Comparison of ENCODE assay signal across 11 mouse cellular contexts in genomic region chr12:84841158-84842140, GRCm38 (mm10). TPM values are rescaled to one million over a fixed set of nuclear protein-coding genes. Genes with fewer than 3 reads are reported as not detected.
DNase-seq lines count a peak whose midpoint lies in the region; ATAC-seq and TF ChIP-seq lines count a peak whose summit lies in the region.
"Had no signal": no experiment of that assay in that cellular context is flagged by ENCODE, and none has a peak within 500 bp of the region (broad histone marks: within the 10 kb centered on the region; RNA-seq: fewer than 3 reads in every experiment).

No protein-coding gene starts in this region.

- no peak overlapping the region for H3K27ac ChIP-seq in forebrain, embryonic 10.5 days
- H3K27ac ChIP-seq in forebrain, embryonic 14.5 days (ENCODE audit: low read depth, low read length): no peak overlapping the region
- H3K27ac ChIP-seq in embryonic facial prominence, embryonic 13.5 days: peak overlapping the region; percentile 78
- no peak overlapping the region for H3K27ac ChIP-seq in neural tube, embryonic 15.5 days (replicated peaks)
- no peak overlapping the region for H3K27ac ChIP-seq in thymus, adult 2 months (ENCODE audit: control insufficient read depth, insufficient read depth, low read length)
- H3K27ac ChIP-seq: liver, embryonic 14.5 days had no signal

- no peak for ATAC-seq in forebrain, embryonic 14.5 days
- ATAC-seq in embryonic facial prominence, embryonic 13.5 days (ENCODE audit: insufficient number of reproducible peaks, insufficient read depth, low FRiP score, low TSS enrichment, low read depth): peak; percentile 72; the same call in 1 of the 2 replicates
- no peak for ATAC-seq in neural tube, embryonic 15.5 days (ENCODE audit: low FRiP score)

- no peak for TF ChIP-seq CTCF in thymus, adult 2 months (IDR thresholded peaks at IDR 0.05; ENCODE audit: borderline replicate concordance, control insufficient read depth, extremely low read depth, insufficient read depth, low read length, poor library complexity)

- no peak overlapping the region for H3K9ac ChIP-seq in forebrain, embryonic 14.5 days (ENCODE audit: low read length)
- H3K9ac ChIP-seq in embryonic facial prominence, embryonic 13.5 days: no peak overlapping the region
- H3K9ac ChIP-seq in neural tube, embryonic 15.5 days (replicated peaks): no peak overlapping the region
- H3K9ac ChIP-seq: liver, embryonic 14.5 days had no signal

- TF ChIP-seq POLR2A in thymus, adult 2 months (IDR thresholded peaks at IDR 0.05; ENCODE audit: control insufficient read depth, extremely low read depth, insufficient read depth, low read length, poor library complexity): no peak

- 79% methylated on average over 15 of the region's 15 CpGs for WGBS in forebrain, embryonic 10.5 days
- WGBS in forebrain, embryonic 14.5 days: 87% methylated on average over 15 of the region's 15 CpGs
- 41% methylated on average over 15 of the region's 15 CpGs for whole genome bisulfite sequencing in embryonic facial prominence, embryonic 13.5 days
- 86% methylated on average over 15 of the region's 15 CpGs for WGBS in neural tube, embryonic 15.5 days
- WGBS in thymus, adult 2 months: 94% methylated on average over 15 of the region's 15 CpGs

- H3K36me3 ChIP-seq in forebrain, embryonic 10.5 days (replicated peaks): no peaks in the 10 kb centered on the region
- H3K36me3 ChIP-seq in forebrain, embryonic 14.5 days (ENCODE audit: control insufficient read depth, insufficient read depth, low read length): no peaks in the 10 kb centered on the region
- no peaks in the 10 kb centered on the region for H3K36me3 ChIP-seq in embryonic facial prominence, embryonic 13.5 days
- no peaks in the 10 kb centered on the region for H3K36me3 ChIP-seq in neural tube, embryonic 15.5 days
- H3K36me3 ChIP-seq in thymus, adult 2 months (ENCODE audit: control insufficient read depth, insufficient read depth, low read length): no peaks in the 10 kb centered on the region

- peak; percentile 32 for DNase-seq in forebrain, embryonic 10.5 days (ENCODE audit: extremely low spot score, low spot score)
- DNase-seq in forebrain, embryonic 14.5 days (ENCODE audit: low spot score): no peak
- peak; percentile 20 to 27 for DNase-seq in right cerebral cortex, adult 2 months (ENCODE audit: low spot score in 2 of 2)
- no peak for DNase-seq in right cerebral cortex, postnatal 4 days
- no peak for DNase-seq in yolk sac, embryonic 10.5 days (ENCODE audit: low spot score)
- no peak for DNase-seq in thymus, adult 2 months
- DNase-seq: heart, postnatal 4 days; kidney, adult 9 months had no signal

- no peak overlapping the region for H3K4me3 ChIP-seq in forebrain, embryonic 10.5 days
- H3K4me3 ChIP-seq in forebrain, embryonic 14.5 days (ENCODE audit: low read depth, low read length): no peak overlapping the region
- no peak overlapping the region for H3K4me3 ChIP-seq in embryonic facial prominence, embryonic 13.5 days
- no peak overlapping the region for H3K4me3 ChIP-seq in neural tube, embryonic 15.5 days (replicated peaks)
- H3K4me3 ChIP-seq in thymus, adult 2 months (ENCODE audit: control insufficient read depth, insufficient read depth, low read length): no peak overlapping the region

- H3K27me3 ChIP-seq in forebrain, embryonic 10.5 days (ENCODE audit: poor library complexity, severe bottlenecking): no peaks in the 10 kb centered on the region
- H3K27me3 ChIP-seq in forebrain, embryonic 14.5 days (replicated peaks; ENCODE audit: control insufficient read depth, insufficient read depth, low read length): no peaks in the 10 kb centered on the region
- H3K27me3 ChIP-seq in embryonic facial prominence, embryonic 13.5 days: no peaks in the 10 kb centered on the region
- no peaks in the 10 kb centered on the region for H3K27me3 ChIP-seq in neural tube, embryonic 15.5 days (replicated peaks)
- H3K27me3 ChIP-seq in thymus, adult 2 months (ENCODE audit: control insufficient read depth, insufficient read depth, low read length): no peaks in the 10 kb centered on the region

- H3K4me1 ChIP-seq in forebrain, embryonic 10.5 days: peaks cover 21% of the 10 kb centered on the region
- H3K4me1 ChIP-seq in forebrain, embryonic 14.5 days (ENCODE audit: control insufficient read depth, insufficient read depth, low read length): no peaks in the 10 kb centered on the region
- H3K4me1 ChIP-seq in embryonic facial prominence, embryonic 13.5 days: peaks cover 55% of the 10 kb centered on the region
- no peaks in the 10 kb centered on the region for H3K4me1 ChIP-seq in neural tube, embryonic 15.5 days
- peaks cover 13% of the 10 kb centered on the region for H3K4me1 ChIP-seq in thymus, adult 2 months (replicated peaks; ENCODE audit: control insufficient read depth, insufficient read depth, low read length)

- no peaks in the 10 kb centered on the region for H3K9me3 ChIP-seq in forebrain, embryonic 10.5 days
- no peaks in the 10 kb centered on the region for H3K9me3 ChIP-seq in forebrain, embryonic 14.5 days (replicated peaks; ENCODE audit: control insufficient read depth, low read length)
- no peaks in the 10 kb centered on the region for H3K9me3 ChIP-seq in embryonic facial prominence, embryonic 13.5 days
- no peaks in the 10 kb centered on the region for H3K9me3 ChIP-seq in neural tube, embryonic 15.5 days (replicated peaks)

- no peak overlapping the region for H3K4me2 ChIP-seq in forebrain, embryonic 14.5 days (ENCODE audit: low read length)
- H3K4me2 ChIP-seq in embryonic facial prominence, embryonic 13.5 days: no peak overlapping the region
- H3K4me2 ChIP-seq in neural tube, embryonic 15.5 days: no peak overlapping the region

RNA-seq across cellular contexts. Expression of gene Ltbp2, which starts 34.9 kb away (rescaled TPM):
- 0.10 TPM in 1 of 2 replicates, not detected in the other for polyA plus RNA-seq in forebrain, embryonic 10.5 days (2016; fragmentation: Nextera tagmentation; extraction: Ambion mirVana)
- polyA plus RNA-seq in forebrain, embryonic 14.5 days (2014; fragmentation: Nextera tagmentation; extraction: Ambion mirVana): 0.04 TPM in 1 of 2 replicates, not detected in the other
- 1.7 and 4.4 TPM in 2 replicates for polyA plus RNA-seq in embryonic facial prominence, embryonic 13.5 days (2015; fragmentation: Nextera tagmentation; extraction: Ambion mirVana)
- 0.22 and 0.47 TPM in 2 replicates for polyA plus RNA-seq in neural tube, embryonic 15.5 days (2015; fragmentation: Nextera tagmentation; extraction: Ambion mirVana)
- polyA plus RNA-seq in thymus, adult 2 months (2012; rRNA removed): 14.3 and 15.1 TPM in 2 replicates

Comparison
In these comparisons a context has a peak if more than half of its experiments do, and no peak if none do; other contexts are left out.
1. DNase-seq: peak in forebrain, embryonic 10.5 days (single experiment) and right cerebral cortex, adult 2 months (2 of 2); none in forebrain, embryonic 14.5 days (single experiment), right cerebral cortex, postnatal 4 days (single experiment), yolk sac, embryonic 10.5 days (single experiment) and thymus, adult 2 months (single experiment).